Mouse (Mus musculus): Measurements from ENCODE around the gene Afap1.

DNA sequence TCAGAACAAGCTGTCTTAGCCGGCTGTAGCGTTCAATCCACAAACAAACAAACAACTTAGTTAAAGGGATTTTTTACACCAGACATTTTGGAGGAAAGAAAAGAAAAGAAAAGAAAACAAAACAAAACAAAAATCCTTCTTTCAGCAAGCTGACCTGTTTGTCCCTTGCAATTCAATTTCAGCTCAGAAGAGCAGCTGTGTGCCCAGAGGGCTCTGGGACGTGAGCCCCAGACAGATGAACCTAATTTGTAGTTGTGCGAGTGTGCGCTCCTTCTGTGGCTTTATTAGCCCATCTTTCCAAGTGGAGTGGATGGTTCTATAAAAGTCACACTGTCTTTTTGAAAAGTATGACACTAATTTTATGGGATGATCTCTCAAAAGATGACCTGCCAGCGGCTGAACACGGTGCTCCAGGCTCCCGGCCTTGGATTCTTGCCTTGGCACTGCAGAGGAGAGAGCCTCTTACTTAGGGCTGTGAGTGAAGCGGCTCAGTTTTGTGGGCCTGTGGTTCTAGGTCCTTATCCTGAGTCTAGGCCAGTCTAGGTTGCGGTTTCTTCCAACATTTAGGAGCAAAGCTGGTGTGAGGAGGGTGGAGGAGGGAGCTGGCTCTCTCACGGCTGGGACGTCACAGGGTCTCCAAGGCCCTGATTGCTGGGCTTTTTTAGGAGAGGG is 22.6 kb downstream of the Afap1 start:
- TF ChIP-seq CTCF (conservative IDR thresholded peaks at IDR 0.05; ENCODE audit: low read length) (no peak), NANOG (IDR thresholded peaks at IDR 0.05; ENCODE audit: borderline replicate concordance, low read length) (no peak), POU5F1 (IDR thresholded peaks at IDR 0.05; ENCODE audit: borderline replicate concordance, low read length) (no peak)

All from E14TG2a.4 (cell line).